Mouse (Mus musculus) ES-Bruce4 (cell line): Measurements from ENCODE around the gene Ppp2r2c. TPM values are rescaled to one million over a fixed set of nuclear protein-coding genes. Genes with fewer than 3 reads are reported as not detected.

Experiments used
- H3K27ac ChIP-seq: 2 replicates; pipeline ENCODE4 v1.5.1; 2012; ENCODE audit warnings: low read length, inconsistent platforms; ENCODE audit not compliant: insufficient read depth
- H3K27me3 ChIP-seq: 2 replicates; pipeline ENCODE4 v1.6.1; 2012; ENCODE audit warnings: mild to moderate bottlenecking, low read length, inconsistent platforms; ENCODE audit not compliant: control insufficient read depth, poor library complexity, insufficient read depth, severe bottlenecking
- H3K36me3 ChIP-seq: 2 replicates; pipeline ENCODE4 v1.6.1; 2012; ENCODE audit warnings: inconsistent platforms, mild to moderate bottlenecking, low read length, moderate library complexity; ENCODE audit not compliant: control insufficient read depth, poor library complexity, insufficient read depth, severe bottlenecking
- H3K4me1 ChIP-seq: one replicate; pipeline ENCODE4 v1.8.1; 2011; ENCODE audit warnings: low read length; ENCODE audit not compliant: control insufficient read depth, insufficient read depth
- H3K4me3 ChIP-seq: 2 replicates; pipeline ENCODE4 v1.5.1; 2011; ENCODE audit warnings: low read depth, mild to moderate bottlenecking, low read length
- H3K9ac ChIP-seq: 2 replicates; pipeline ENCODE4 v1.6.1; 2012; ENCODE audit warnings: low read depth, mild to moderate bottlenecking, inconsistent platforms; ENCODE audit not compliant: poor library complexity, severe bottlenecking
- H3K9me3 ChIP-seq: replicated peaks from 2 replicates; pipeline ENCODE4 v1.6.1; 2012; ENCODE audit warnings: mild to moderate bottlenecking, low read length, inconsistent platforms; ENCODE audit not compliant: control insufficient read depth, poor library complexity, insufficient read depth, severe bottlenecking
- CTCF ChIP-seq: IDR thresholded peaks from one replicate; pipeline ENCODE4 v1.8.1; 2011; ENCODE audit warnings: low read depth, low read length
- EP300 ChIP-seq: IDR thresholded peaks from 2 replicates; pipeline ENCODE4 v1.6.1; 2011; ENCODE audit warnings: low read depth, low read length; ENCODE audit not compliant: insufficient read depth
- POLR2A ChIP-seq: IDR thresholded peaks from one replicate; pipeline ENCODE4 v1.8.1; 2011; ENCODE audit warnings: low read length; ENCODE audit not compliant: insufficient read depth
- polyA plus RNA-seq: library from polyadenylated mRNA; stranded (reverse); fragments of >200 nt; gene quantifications from 2 replicates; pipeline ENCODE4 v1.2.4, GENCODE M21; 2011; ENCODE audit warnings: low read depth; ENCODE audit not compliant: missing spikeins, insufficient read depth, insufficient read length

Gene Ppp2r2c
- polyA plus RNA-seq, 1 experiment = 14.6 TPM

DNA sequence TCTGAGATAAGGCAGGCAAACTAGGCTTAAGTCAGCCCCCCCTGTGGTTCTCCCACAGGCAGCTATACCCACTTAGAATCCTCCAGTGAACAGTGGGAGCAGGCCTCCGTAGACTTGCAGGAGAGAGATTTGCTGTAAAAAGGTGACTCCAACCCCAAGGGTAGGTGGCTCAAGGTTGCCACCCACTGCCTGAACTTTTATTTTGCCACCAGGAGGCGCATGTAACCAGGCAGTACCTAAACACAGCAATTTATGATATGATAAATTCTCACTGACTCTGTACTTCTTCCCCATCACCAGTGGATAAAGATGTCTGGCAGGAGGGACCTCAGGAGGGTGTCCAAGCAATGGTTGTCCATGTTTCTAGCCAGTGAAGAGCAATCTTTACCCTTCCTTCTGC is 82.6 kb downstream of the Ppp2r2c start:
- H3K27me3 ChIP-seq = no peaks in the 10 kb centered on the region
- H3K9ac ChIP-seq = no peak overlapping the region
- TF ChIP-seq CTCF (peak; percentile 34), EP300 (no peak)
- H3K9me3 ChIP-seq = no peaks in the 10 kb centered on the region
- no peak overlapping the region for H3K27ac ChIP-seq
- no peak overlapping the region for H3K4me3 ChIP-seq
- H3K4me1 ChIP-seq = no peaks in the 10 kb centered on the region
- H3K36me3 ChIP-seq = no peaks in the 10 kb centered on the region

DNA sequence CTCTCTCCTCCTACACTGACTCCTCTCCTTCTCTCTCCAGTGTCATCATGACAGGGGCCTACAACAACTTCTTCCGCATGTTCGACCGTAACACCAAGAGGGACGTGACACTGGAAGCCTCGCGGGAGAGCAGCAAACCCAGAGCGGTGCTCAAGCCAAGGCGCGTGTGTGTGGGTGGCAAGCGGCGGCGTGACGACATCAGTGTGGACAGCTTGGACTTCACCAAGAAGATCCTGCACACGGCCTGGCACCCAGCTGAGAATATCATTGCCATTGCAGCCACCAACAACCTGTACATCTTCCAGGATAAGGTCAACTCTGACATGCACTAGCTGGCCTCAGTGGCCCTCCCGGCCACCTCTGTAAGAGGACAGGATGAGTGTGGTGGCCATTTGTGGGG is 84.0 kb downstream of the Ppp2r2c start:
- Histone ChIP-seq H3K27me3 (no peaks in the 10 kb centered on the region), H3K4me1 (no peaks in the 10 kb centered on the region), H3K27ac (no peak overlapping the region), H3K9ac (no peak overlapping the region), H3K4me3 (no peak overlapping the region), H3K36me3 (no peaks in the 10 kb centered on the region), H3K9me3 (no peaks in the 10 kb centered on the region)
- TF ChIP-seq POLR2A (no peak), CTCF (no peak), EP300 (no peak)

DNA sequence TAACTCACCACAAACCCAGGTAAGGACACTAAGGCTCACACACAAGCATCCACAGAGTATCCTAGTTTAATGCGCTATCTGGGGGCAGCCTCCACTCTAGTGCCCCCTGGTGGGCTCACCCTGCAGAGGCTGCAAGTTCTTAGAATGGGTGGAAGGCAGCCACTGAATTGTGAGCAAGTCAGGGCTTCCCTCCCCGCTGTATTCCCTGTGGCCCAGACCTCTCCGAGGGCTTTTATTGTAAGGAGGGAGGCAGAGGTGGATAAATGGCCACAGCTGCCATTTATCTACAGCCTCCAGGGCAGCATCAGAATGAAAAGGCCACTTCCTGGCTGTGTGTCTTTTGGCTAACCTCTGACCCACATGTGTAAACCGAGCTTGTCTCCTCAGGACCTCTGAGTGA is 87.1 kb downstream of the Ppp2r2c start:
- Histone ChIP-seq H3K9me3 (no peaks in the 10 kb centered on the region), H3K36me3 (no peaks in the 10 kb centered on the region), H3K4me1 (no peaks in the 10 kb centered on the region), H3K4me3 (no peak overlapping the region), H3K9ac (no peak overlapping the region), H3K27me3 (no peaks in the 10 kb centered on the region), H3K27ac (no peak overlapping the region)
- TF ChIP-seq CTCF (peak; percentile 84), POLR2A (no peak)

DNA sequence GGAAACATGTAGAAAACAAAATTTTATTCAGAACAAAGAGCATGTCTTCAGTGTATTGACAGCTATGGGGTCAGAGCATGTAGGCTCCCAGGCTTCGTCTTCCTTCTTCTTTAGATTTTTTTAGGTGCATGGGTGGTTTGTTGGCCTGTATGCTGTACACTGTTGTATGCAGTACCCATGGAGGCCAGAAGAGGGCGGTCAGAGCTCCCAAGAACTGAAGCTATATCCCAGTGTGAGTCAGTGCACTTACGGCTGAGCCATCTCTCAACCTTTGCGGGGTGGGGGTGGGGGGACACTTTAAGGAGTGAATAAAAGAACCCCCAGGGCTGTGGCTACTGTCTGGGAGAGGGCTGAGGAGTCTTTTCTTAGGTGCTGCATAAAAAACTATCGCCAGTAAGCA is 90.5 kb downstream of the Ppp2r2c start:
- no peaks in the 10 kb centered on the region for H3K36me3 ChIP-seq
- H3K9me3 ChIP-seq = no peaks in the 10 kb centered on the region
- TF ChIP-seq EP300 (no peak), POLR2A (no peak), CTCF (peak; percentile 79)
- H3K27me3 ChIP-seq = no peaks in the 10 kb centered on the region
- H3K9ac ChIP-seq = no peak overlapping the region
- H3K4me3 ChIP-seq = no peak overlapping the region
- no peak overlapping the region for H3K27ac ChIP-seq
- no peaks in the 10 kb centered on the region for H3K4me1 ChIP-seq

DNA sequence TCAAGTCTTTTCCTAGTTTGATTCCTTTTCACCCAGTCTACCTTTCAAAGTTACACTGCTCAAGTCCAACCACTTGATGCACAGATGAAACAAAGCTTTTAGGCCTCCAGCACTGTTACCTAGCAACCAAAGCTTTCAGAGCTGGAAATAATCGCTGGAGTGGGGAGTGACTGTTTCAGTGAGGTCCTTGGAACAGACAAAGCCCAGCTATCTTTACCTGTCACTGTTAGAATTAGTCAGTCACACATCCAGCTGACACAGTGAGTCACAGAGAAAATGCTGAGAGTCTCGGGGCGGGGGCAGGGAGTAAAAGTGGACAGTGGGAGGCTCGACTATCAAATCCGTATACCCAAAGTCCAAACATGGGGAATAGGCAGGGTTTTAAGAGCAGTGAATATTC is 92.2 kb downstream of the Ppp2r2c start:
- Histone ChIP-seq H3K9me3 (no peaks in the 10 kb centered on the region), H3K36me3 (no peaks in the 10 kb centered on the region), H3K4me3 (no peak overlapping the region), H3K27me3 (no peaks in the 10 kb centered on the region), H3K9ac (no peak overlapping the region), H3K27ac (no peak overlapping the region), H3K4me1 (no peaks in the 10 kb centered on the region)
- TF ChIP-seq EP300 (no peak), CTCF (no peak), POLR2A (no peak)

GRCm38 (mm10) chr5:36971587-36971986 is 103.3 kb downstream of the Ppp2r2c start:
- no peaks in the 10 kb centered on the region for H3K9me3 ChIP-seq
- no peak overlapping the region for H3K4me3 ChIP-seq
- H3K36me3 ChIP-seq = no peaks in the 10 kb centered on the region
- no peak overlapping the region for H3K27ac ChIP-seq
- no peak overlapping the region for H3K9ac ChIP-seq
- H3K27me3 ChIP-seq = no peaks in the 10 kb centered on the region
- no peaks in the 10 kb centered on the region for H3K4me1 ChIP-seq
- TF ChIP-seq EP300 = no peak
- TF ChIP-seq POLR2A = no peak
- TF ChIP-seq CTCF = no peak
